Mouse (Mus musculus): Measurements from ENCODE around the gene Afap1l2. TPM values are rescaled to one million over a fixed set of nuclear protein-coding genes. Genes with fewer than 3 reads are reported as not detected.

The Afap1l2 gene
- polyA plus RNA-seq, 1 experiment from 2014 or later, result 8.2 TPM

- no peak overlapping the region for H3K27ac ChIP-seq (ENCODE audit: low read depth, low read length)
- no peaks in the 10 kb centered on the region for H3K9me3 ChIP-seq (ENCODE audit: control insufficient read depth, low read length)
- peaks cover 9% of the 10 kb centered on the region; the same call in 1 of the 2 replicates for H3K27me3 ChIP-seq (ENCODE audit: control insufficient read depth, insufficient read depth, low read length)
- H3K36me3 ChIP-seq (ENCODE audit: control insufficient read depth, insufficient read depth, low read length), result no peaks in the 10 kb centered on the region
- H3K4me3 ChIP-seq (ENCODE audit: low read depth, low read length), result no peak overlapping the region
- no peak overlapping the region for H3K9ac ChIP-seq (replicated peaks; ENCODE audit: low read depth, low read length)
- 68% methylated on average over 3 of the region's 3 CpGs for WGBS
- ATAC-seq (ENCODE audit: low read depth), result no peak
- H3K4me1 ChIP-seq (ENCODE audit: control insufficient read depth, insufficient read depth, low read length), result peaks cover 7% of the 10 kb centered on the region
- no peak overlapping the region for H3K4me2 ChIP-seq (ENCODE audit: low read depth, low read length)
Measured at GRCm38 (mm10) chr19:57012068-57012467, 4.0 kb upstream of the Afap1l2 start.

- Histone ChIP-seq H3K9ac (replicated peaks; ENCODE audit: low read depth, low read length) (no peak overlapping the region), H3K4me3 (ENCODE audit: low read depth, low read length) (no peak overlapping the region), H3K27me3 (ENCODE audit: control insufficient read depth, insufficient read depth, low read length) (peaks cover 9% of the 10 kb centered on the region; the same call in 1 of the 2 replicates), H3K4me2 (ENCODE audit: low read depth, low read length) (no peak overlapping the region), H3K9me3 (ENCODE audit: control insufficient read depth, low read length) (no peaks in the 10 kb centered on the region), H3K4me1 (ENCODE audit: control insufficient read depth, insufficient read depth, low read length) (peaks cover 7% of the 10 kb centered on the region), H3K36me3 (ENCODE audit: control insufficient read depth, insufficient read depth, low read length) (no peaks in the 10 kb centered on the region), H3K27ac (ENCODE audit: low read depth, low read length) (no peak overlapping the region)
- WGBS, result 43% methylated on average over 4 of the region's 4 CpGs
- no peak for ATAC-seq (ENCODE audit: low read depth)
Measured at GRCm38 (mm10) chr19:57010064-57010463, 2.0 kb upstream of the Afap1l2 start.

DNA sequence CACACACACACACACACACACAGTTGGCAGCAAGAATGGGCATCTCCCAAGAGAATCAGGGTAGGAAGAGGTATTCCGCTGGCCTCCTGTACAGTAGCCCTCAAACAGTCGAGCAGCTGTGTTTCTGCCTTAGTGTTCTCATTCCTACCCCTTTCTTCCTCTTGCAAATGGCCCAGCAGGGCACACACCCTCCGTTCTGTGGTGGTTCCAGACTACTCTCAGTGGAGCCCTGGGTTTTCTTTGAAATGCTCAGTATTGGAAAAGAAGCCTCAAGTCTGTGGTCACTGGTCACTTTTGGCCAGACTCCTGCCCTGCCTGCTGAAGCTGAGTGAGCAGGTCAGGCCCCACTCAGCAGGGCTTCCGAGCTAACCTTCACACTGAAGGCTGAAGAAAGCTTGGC is 1.6 kb upstream of the Afap1l2 start:
- H3K4me1 ChIP-seq (ENCODE audit: control insufficient read depth, insufficient read depth, low read length), result peaks cover 7% of the 10 kb centered on the region
- no peak overlapping the region for H3K4me2 ChIP-seq (ENCODE audit: low read depth, low read length)
- no peak for ATAC-seq (ENCODE audit: low read depth)
- no peaks in the 10 kb centered on the region for H3K9me3 ChIP-seq (ENCODE audit: control insufficient read depth, low read length)
- H3K9ac ChIP-seq (replicated peaks; ENCODE audit: low read depth, low read length), result no peak overlapping the region
- H3K27ac ChIP-seq (ENCODE audit: low read depth, low read length), result no peak overlapping the region
- H3K4me3 ChIP-seq (ENCODE audit: low read depth, low read length), result no peak overlapping the region
- 47% methylated on average over 4 of the region's 4 CpGs for WGBS
- H3K27me3 ChIP-seq (ENCODE audit: control insufficient read depth, insufficient read depth, low read length), result peaks cover 9% of the 10 kb centered on the region; the same call in 1 of the 2 replicates
- no peaks in the 10 kb centered on the region for H3K36me3 ChIP-seq (ENCODE audit: control insufficient read depth, insufficient read depth, low read length)

- H3K4me3 ChIP-seq (ENCODE audit: low read depth, low read length), result peak overlapping the region; percentile 42
- WGBS, result 58% methylated on average over 16 of the region's 16 CpGs
- H3K27ac ChIP-seq (ENCODE audit: low read depth, low read length), result no peak overlapping the region
- peak overlapping the region; percentile 48 for H3K9ac ChIP-seq (replicated peaks; ENCODE audit: low read depth, low read length)
- H3K9me3 ChIP-seq (ENCODE audit: control insufficient read depth, low read length), result no peaks in the 10 kb centered on the region
- peaks cover 14% of the 10 kb centered on the region for H3K4me1 ChIP-seq (ENCODE audit: control insufficient read depth, insufficient read depth, low read length)
- H3K4me2 ChIP-seq (ENCODE audit: low read depth, low read length), result peak overlapping the region; percentile 71
- no peak for ATAC-seq (ENCODE audit: low read depth)
- H3K36me3 ChIP-seq (ENCODE audit: control insufficient read depth, insufficient read depth, low read length), result no peaks in the 10 kb centered on the region
- peaks cover 9% of the 10 kb centered on the region; the same call in 1 of the 2 replicates for H3K27me3 ChIP-seq (ENCODE audit: control insufficient read depth, insufficient read depth, low read length)
Measured at GRCm38 (mm10) chr19:57007291-57007690, 737 bp downstream of the Afap1l2 start.

GRCm38 (mm10) chr19:57006841-57007240 is 1.2 kb downstream of the Afap1l2 start:
- Histone ChIP-seq H3K27me3 (ENCODE audit: control insufficient read depth, insufficient read depth, low read length) (peaks cover 9% of the 10 kb centered on the region; the same call in 1 of the 2 replicates), H3K9ac (replicated peaks; ENCODE audit: low read depth, low read length) (peak overlapping the region; percentile 48), H3K9me3 (ENCODE audit: control insufficient read depth, low read length) (no peaks in the 10 kb centered on the region), H3K4me2 (ENCODE audit: low read depth, low read length) (peak overlapping the region; percentile 71; the same call in 1 of the 2 replicates), H3K4me3 (ENCODE audit: low read depth, low read length) (peak overlapping the region; percentile 42; the same call in 1 of the 2 replicates), H3K27ac (ENCODE audit: low read depth, low read length) (no peak overlapping the region), H3K36me3 (ENCODE audit: control insufficient read depth, insufficient read depth, low read length) (no peaks in the 10 kb centered on the region), H3K4me1 (ENCODE audit: control insufficient read depth, insufficient read depth, low read length) (peaks cover 14% of the 10 kb centered on the region)
- no peak for ATAC-seq (ENCODE audit: low read depth)
- WGBS, result 57% methylated on average over 13 of the region's 13 CpGs

DNA sequence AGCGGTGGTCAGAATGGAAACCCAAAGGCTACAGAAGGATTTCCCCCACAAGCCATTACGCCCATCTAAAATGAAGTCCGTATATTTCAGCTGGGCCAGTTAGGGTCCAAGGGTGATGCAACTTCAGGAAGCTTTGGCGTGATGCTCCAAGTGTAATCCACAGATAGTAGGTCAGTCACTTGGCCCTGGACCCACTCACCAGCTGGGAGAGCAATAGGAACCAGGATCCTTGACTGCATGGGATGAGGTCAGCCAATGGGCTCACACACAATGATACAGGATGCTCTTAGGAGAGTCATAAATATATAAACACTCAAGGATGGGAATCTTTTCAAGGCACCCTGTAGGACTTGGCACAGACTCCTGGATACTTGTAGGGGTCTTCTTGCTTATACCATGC is 3.0 kb downstream of the Afap1l2 start:
- Histone ChIP-seq H3K4me1 (ENCODE audit: control insufficient read depth, insufficient read depth, low read length) (peaks cover 14% of the 10 kb centered on the region), H3K4me2 (ENCODE audit: low read depth, low read length) (no peak overlapping the region), H3K9ac (replicated peaks; ENCODE audit: low read depth, low read length) (no peak overlapping the region)

GRCm38 (mm10) chr19:57003460-57003810 is 4.6 kb downstream of the Afap1l2 start:
- no peak for ATAC-seq (ENCODE audit: low read depth)
- no peak overlapping the region for H3K9ac ChIP-seq (replicated peaks; ENCODE audit: low read depth, low read length)
- H3K4me3 ChIP-seq (ENCODE audit: low read depth, low read length), result no peak overlapping the region
- whole genome bisulfite sequencing, result 28% methylated on average over 7 of the region's 7 CpGs
- no peaks in the 10 kb centered on the region for H3K36me3 ChIP-seq (ENCODE audit: control insufficient read depth, insufficient read depth, low read length)
- H3K4me1 ChIP-seq (ENCODE audit: control insufficient read depth, insufficient read depth, low read length), result peaks cover 14% of the 10 kb centered on the region
- H3K4me2 ChIP-seq (ENCODE audit: low read depth, low read length), result peak overlapping the region; percentile 23; the same call in 1 of the 2 replicates
- no peak overlapping the region for H3K27ac ChIP-seq (ENCODE audit: low read depth, low read length)
- H3K27me3 ChIP-seq (ENCODE audit: control insufficient read depth, insufficient read depth, low read length), result peaks cover 6% of the 10 kb centered on the region; the same call in 1 of the 2 replicates
- H3K9me3 ChIP-seq (ENCODE audit: control insufficient read depth, low read length), result no peaks in the 10 kb centered on the region

More for the DNA sequence above, 3.0 kb downstream of the Afap1l2 start:
- no peaks in the 10 kb centered on the region for H3K36me3 ChIP-seq (ENCODE audit: control insufficient read depth, insufficient read depth, low read length)
- no peak overlapping the region for H3K27ac ChIP-seq (ENCODE audit: low read depth, low read length)
- H3K27me3 ChIP-seq (ENCODE audit: control insufficient read depth, insufficient read depth, low read length), result peaks cover 9% of the 10 kb centered on the region; the same call in 1 of the 2 replicates
- no peaks in the 10 kb centered on the region for H3K9me3 ChIP-seq (ENCODE audit: control insufficient read depth, low read length)
- 85% methylated on average over 4 of the region's 4 CpGs for WGBS
- ATAC-seq (ENCODE audit: low read depth), result no peak
- no peak overlapping the region for H3K4me3 ChIP-seq (ENCODE audit: low read depth, low read length)

- Histone ChIP-seq H3K27ac (ENCODE audit: low read depth, low read length) (no peak overlapping the region), H3K9me3 (ENCODE audit: control insufficient read depth, low read length) (no peaks in the 10 kb centered on the region), H3K4me1 (ENCODE audit: control insufficient read depth, insufficient read depth, low read length) (peaks cover 11% of the 10 kb centered on the region), H3K9ac (replicated peaks; ENCODE audit: low read depth, low read length) (no peak overlapping the region), H3K4me2 (ENCODE audit: low read depth, low read length) (peak overlapping the region; percentile 23; the same call in 1 of the 2 replicates), H3K27me3 (ENCODE audit: control insufficient read depth, insufficient read depth, low read length) (peaks cover 6% of the 10 kb centered on the region; the same call in 1 of the 2 replicates), H3K36me3 (ENCODE audit: control insufficient read depth, insufficient read depth, low read length) (no peaks in the 10 kb centered on the region), H3K4me3 (ENCODE audit: low read depth, low read length) (no peak overlapping the region)
- no peak for ATAC-seq (ENCODE audit: low read depth)
- 62% methylated on average over 12 of the region's 12 CpGs for WGBS
Measured at GRCm38 (mm10) chr19:57002741-57003459, 5.1 kb downstream of the Afap1l2 start.

DNA sequence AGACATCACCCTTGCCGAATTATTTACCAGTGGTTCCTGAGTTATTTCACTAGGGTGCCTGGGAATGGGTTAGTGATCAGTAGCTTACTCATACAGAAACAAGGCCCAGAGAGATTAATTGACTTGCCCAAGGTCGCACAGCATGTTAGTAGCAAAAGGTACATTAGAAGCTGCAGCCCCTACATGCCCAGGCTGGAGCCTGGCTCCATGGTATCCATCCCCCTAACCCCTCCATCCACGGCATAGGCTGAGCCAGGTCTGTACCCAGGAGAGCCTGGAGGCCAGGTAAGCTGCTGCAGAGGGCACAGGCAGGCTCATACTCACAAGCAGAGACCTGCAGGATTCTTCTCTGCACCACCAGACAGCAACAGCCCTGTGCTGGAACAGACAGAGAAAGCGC is 6.1 kb downstream of the Afap1l2 start:
- Histone ChIP-seq H3K27ac (ENCODE audit: low read depth, low read length) (no peak overlapping the region), H3K4me2 (ENCODE audit: low read depth, low read length) (no peak overlapping the region), H3K27me3 (ENCODE audit: control insufficient read depth, insufficient read depth, low read length) (no peaks in the 10 kb centered on the region), H3K4me3 (ENCODE audit: low read depth, low read length) (no peak overlapping the region), H3K9me3 (ENCODE audit: control insufficient read depth, low read length) (no peaks in the 10 kb centered on the region), H3K9ac (replicated peaks; ENCODE audit: low read depth, low read length) (no peak overlapping the region), H3K4me1 (ENCODE audit: control insufficient read depth, insufficient read depth, low read length) (peaks cover 14% of the 10 kb centered on the region), H3K36me3 (ENCODE audit: control insufficient read depth, insufficient read depth, low read length) (no peaks in the 10 kb centered on the region)
- WGBS, result 89% methylated on average over 4 of the region's 4 CpGs
- no peak for ATAC-seq (ENCODE audit: low read depth)

Measured in neural tube, embryonic 14.5 days (tissue).